Mouse (Mus musculus): ENCODE results near the gene Zc2hc1c. TPM values are rescaled to one million over a fixed set of nuclear protein-coding genes. Genes with fewer than 3 reads are reported as not detected.
"Not testable (repeated sequence)": the region's sequence is repeated elsewhere in the genome, so short reads cannot be mapped to it uniquely, and the experiment has no call there.

The Zc2hc1c gene
- total RNA-seq, 1 experiment from 2014 or later = 0.27 TPM

- ATAC-seq (replicated peaks; ENCODE audit: low read depth, poor library complexity, severe bottlenecking) = not testable (repeated sequence)
These were observed 6.6 kb upstream of the Zc2hc1c start for GRCm38 (mm10) chr12:85281756-85282155.

GRCm38 (mm10) chr12:85284331-85284730, 4.1 kb upstream of the Zc2hc1c start:
- ATAC-seq (replicated peaks; ENCODE audit: low read depth, poor library complexity, severe bottlenecking) = no peak

- ATAC-seq (replicated peaks; ENCODE audit: low read depth, poor library complexity, severe bottlenecking) = no peak
These were observed 3.4 kb upstream of the Zc2hc1c start for GRCm38 (mm10) chr12:85284996-85285395.

DNA sequence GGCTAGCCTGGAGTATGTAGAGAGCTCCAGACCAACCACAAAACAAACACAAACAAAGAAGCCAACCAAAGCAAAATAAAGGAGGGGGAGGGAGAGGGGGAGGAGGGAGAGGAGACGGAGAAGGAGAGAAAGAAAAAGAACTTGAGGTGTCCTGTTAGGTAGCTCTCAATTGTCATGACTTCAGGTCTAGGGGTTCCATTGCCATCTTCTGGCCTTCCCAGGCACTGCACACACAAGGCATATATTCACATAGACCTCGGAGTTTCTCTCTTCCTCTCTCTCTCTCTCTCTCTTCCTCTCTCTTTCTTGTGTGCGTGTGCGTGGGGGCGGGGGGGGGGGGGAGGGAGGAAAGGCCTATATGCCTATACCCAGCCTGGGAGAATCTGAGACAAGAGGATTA, 1.4 kb upstream of the Zc2hc1c start:
- ATAC-seq (replicated peaks; ENCODE audit: low read depth, poor library complexity, severe bottlenecking) = peak; percentile 57

DNA sequence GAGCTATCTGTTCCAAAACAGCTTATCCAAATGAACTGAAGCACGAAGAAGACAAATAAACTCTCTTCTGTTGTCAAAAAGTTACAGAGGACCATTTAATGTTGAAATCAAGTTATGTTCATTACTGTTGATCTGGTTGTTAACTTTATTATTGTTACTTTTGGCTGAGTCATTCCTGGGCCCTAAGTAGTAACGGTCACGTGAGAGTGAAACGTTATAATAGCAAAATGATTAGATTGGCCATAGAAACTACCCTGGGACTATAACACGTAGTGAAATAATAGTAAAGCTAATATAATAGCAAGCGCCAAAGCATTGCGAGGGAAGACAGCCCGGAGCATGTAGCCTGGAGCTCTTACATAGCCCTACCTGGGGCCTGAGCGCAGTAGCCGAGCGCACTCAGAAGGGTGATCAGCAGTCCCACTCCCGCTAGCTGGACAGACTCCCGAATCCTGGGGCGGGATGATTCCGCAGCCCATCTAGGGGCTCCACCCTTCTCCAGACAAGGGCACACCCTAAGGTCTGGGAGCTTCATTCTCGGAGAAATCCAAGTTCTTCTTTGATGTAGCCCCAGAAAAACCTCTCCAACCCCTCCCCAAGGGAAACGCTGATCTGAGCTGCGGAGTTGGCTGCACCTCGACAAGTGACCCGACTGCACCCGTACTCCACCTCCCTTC, 444 bp upstream of the Zc2hc1c start, which contains the start of gene Acyp1:
Gene Acyp1, minus strand, starts transcription at position 630 of the 677 bp plus-strand sequence.
- ATAC-seq (replicated peaks; ENCODE audit: low read depth, poor library complexity, severe bottlenecking) = peak; percentile 22; the same call in 1 of the 2 replicates

- ATAC-seq (replicated peaks; ENCODE audit: low read depth, poor library complexity, severe bottlenecking) = no peak
These were observed 988 bp downstream of the Zc2hc1c start for GRCm38 (mm10) chr12:85289157-85290000.

DNA sequence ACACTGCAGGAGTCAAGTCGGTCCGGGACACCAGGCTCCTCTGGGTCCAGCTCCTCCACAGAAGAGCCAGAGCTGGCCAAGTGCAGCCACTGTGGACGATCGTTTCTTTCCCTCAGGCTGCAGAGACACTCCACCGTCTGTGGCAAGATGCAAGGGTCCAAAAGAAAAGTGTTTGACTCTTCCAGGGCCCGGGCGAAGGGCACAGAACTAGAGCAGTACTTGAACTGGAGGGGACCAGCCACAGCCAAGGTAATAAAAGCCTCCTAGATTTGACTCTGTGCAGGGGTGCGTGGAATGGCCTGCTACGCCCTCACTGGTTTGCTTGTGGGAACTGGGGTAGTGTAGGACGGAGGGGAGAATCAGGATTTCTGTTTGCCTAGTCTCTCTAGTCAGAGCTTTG, 2.2 kb downstream of the Zc2hc1c start:
- ATAC-seq (replicated peaks; ENCODE audit: low read depth, poor library complexity, severe bottlenecking) = no peak

DNA sequence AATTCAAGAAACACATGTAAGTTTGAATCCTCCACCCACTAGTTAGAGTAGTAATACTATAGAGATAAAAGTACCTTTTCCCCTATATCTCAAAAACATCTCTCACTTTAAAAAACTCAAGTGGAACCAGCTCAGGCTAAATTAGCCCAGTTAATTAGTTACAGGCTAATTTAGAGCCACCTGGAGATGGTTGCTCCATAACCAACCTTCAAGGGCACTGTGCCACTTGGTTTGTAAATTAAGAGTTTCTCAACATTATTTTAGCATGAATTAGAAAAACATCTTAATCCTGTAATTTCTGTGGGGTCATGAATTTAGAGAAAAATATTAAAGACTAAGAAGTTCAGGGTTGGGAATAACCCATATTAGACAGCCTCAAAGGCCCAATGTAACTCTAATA, 3.1 kb downstream of the Zc2hc1c start:
- no peak for ATAC-seq (replicated peaks; ENCODE audit: low read depth, poor library complexity, severe bottlenecking)

- ATAC-seq (replicated peaks; ENCODE audit: low read depth, poor library complexity, severe bottlenecking) = no peak
These were observed 3.9 kb downstream of the Zc2hc1c start for GRCm38 (mm10) chr12:85292288-85292687.

GRCm38 (mm10) chr12:85292906-85293305, 4.5 kb downstream of the Zc2hc1c start:
- no peak for ATAC-seq (replicated peaks; ENCODE audit: low read depth, poor library complexity, severe bottlenecking)

DNA sequence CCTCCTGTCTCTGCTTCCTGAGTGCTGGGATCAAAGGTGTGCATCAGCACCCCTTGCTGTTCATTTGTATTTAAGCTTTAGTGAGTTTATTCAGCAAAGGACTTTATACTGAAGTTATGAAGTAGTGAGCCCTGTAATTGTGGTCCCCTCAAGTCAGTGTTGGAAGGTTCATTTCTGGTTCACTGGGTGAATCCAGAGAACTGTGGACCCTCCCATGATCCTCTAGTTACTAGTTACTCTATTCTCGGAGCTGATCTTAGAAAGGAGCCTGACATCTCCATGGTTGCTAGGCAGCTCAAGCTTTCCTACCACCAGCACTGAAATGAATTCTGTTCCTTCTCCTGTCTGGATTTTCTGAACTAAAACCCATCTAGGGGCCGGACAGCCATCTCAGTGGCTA, 7.1 kb downstream of the Zc2hc1c start:
- ATAC-seq (replicated peaks; ENCODE audit: low read depth, poor library complexity, severe bottlenecking) = no peak

DNA sequence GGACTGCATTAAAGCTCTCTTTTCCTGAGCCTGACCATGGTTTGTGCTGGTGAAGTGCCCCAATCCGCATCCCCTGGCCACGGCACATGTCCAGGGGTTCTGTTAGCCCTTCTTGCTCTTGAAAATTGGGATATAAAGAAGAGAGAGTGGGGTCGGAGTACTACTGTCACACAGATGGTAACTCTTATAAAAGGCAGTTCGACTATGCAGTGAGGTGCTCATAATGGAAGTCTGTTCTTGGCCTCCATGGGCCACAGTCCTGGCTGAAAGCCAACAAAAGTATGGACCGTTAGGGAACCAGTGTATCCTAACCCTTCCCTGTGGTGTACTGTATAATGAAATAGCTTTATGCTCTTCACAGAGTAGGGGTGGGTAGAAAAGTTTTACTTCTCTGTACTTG, 8.5 kb downstream of the Zc2hc1c start:
- ATAC-seq (replicated peaks; ENCODE audit: low read depth, poor library complexity, severe bottlenecking) = no peak

DNA sequence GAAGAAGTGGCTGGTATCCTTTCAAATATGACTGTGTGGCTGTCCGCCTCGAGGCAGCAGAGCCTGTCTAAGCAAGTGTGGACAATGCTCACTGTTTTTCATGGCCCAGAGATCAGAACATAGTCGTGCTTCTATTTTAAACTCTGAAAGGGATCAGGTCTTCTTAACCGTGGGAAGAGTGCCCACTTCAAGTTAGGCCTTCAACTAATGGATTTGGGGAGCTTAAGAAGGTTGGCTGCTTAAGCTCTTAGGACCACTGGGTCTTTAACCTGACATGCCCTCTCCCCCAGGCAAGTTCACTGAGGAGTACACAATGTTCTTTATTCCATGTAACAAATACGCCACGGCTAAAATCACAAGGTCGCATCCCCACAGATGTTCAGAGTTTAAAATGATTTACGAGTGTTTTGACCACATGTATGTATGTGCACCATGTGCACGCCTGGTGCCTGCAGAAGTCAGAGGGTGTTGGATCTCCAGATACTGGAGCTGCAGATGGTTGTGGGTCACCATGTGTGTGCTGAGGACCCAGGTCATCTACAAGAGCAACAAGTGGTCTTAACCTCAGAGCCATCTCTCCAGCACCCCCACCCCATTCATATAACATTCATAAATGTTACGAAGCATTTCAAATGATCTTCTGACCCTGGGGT, 9.1 kb downstream of the Zc2hc1c start:
- ATAC-seq (replicated peaks; ENCODE audit: low read depth, poor library complexity, severe bottlenecking) = no peak

DNA sequence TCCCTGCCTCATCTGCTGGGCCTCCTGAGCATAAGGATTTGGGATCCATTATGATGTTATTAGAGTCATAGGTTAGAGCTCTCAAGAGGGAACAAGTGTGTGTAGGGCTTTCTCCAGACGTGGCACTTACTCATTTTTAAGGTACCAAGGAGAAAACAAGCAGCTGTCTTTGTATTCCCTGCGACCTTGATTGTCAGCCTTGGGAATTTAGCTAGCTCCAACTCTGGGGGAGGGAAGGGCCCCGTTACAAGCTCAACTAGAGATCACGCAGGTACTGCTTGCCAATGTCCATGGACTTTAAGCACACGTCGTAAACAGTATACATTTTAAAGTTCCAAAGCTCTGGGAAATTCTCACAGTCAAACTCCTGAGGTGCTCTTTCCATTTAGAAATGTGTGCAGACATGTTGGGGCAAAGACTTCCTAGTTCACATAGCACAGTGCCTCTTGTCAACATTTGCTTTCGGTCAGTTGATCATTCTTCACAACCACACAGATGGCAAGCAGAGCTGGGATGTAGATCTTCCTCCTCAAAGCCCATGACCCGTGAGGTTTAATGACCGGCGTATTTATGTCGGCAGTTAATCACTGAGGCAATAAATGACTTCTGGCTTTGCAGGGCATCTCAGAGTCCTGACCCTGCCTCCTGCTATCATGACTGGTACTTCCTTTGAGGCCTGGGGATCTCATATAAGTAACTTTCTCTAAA, 9.9 kb downstream of the Zc2hc1c start:
- no peak for ATAC-seq (replicated peaks; ENCODE audit: low read depth, poor library complexity, severe bottlenecking)

DNA sequence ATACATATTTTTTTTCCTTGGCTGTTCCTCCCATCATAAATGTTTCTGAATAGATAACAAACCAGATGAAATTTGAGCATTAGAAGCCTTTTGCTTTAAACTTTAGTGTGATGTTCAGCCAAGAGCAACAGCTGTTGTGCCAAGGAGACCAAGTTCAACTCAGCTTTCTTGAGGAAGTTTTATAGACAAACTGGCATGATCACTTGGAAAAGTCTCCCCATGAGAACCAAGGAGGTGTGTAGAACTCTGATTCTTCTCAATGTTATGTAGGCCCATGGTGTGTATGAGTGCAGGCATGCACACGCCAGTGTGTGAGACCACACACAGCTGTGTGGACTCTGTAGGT, 10.4 kb downstream of the Zc2hc1c start:
- ATAC-seq (replicated peaks; ENCODE audit: low read depth, poor library complexity, severe bottlenecking) = no peak

DNA sequence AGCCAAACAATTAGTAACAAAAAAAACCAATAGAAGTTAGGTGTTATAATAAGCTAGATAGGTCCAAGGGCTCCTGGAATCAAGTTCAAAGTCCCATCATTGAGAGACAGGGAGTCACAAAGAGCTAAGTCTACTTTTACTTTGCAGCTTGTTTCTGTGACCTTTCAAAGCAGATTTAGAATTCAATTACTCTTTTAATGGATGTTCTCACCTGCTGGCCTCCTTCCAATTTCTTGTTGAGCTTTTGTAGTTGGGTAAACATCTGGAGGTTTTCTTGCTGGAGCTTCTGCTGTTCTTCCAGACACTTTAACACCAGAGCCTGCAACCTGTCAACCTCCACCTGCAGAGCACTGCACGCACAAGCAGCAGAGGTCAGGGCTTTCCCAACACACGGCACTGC, 14.9 kb downstream of the Zc2hc1c start:
- no peak for ATAC-seq (replicated peaks; ENCODE audit: low read depth, poor library complexity, severe bottlenecking)

DNA sequence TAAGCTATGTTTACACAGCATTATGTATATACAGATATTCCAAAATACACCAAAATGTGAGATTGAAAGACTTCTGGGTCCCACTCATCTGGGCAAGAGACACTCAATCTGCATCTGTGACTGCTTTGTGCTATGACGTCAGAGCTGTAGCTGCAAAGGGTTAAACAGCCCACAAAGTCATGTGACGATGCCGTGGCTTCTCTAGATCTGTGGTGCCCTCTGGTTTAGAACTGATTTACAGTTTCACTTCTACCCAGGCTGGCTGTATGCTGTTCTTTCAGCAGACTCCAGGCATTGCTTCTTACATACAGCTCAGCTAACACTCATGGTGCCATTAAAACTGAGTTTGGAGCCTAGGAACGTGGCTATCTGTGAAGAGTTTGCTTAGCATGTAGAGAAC, 16.3 kb downstream of the Zc2hc1c start:
- ATAC-seq (replicated peaks; ENCODE audit: low read depth, poor library complexity, severe bottlenecking) = peak; percentile 37; the same call in 1 of the 2 replicates

DNA sequence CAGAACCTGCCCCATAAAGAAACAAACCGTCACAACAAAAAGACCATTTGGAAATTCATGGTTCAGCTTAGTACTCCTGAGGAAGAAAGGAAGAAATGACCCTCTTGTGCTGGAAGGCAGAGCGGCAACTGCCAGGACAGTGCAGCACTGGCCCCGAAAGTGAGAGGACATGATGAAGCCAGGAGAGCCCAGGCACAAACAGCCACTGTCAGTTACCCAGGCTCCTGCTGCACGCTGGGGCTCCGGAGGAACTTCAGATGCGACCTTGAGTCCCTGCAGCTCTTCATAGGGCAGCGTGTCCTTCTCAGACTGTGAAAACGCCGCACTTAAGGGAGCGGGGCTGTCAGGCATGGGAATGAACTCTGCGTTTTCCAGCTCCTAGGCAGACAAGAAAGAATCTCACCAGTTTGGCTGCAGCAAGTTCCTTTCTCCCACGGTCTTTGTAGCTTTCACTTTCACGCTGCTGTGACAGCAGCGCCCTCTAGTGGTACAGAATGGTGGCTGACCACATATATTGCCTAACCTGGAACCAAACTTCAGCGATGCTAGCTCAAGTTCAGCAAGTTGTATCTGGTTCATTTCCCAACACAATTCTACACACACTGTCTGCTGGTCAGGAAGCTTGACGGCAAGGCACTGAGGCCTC, 17.0 kb downstream of the Zc2hc1c start:
- peak; percentile 87 for ATAC-seq (replicated peaks; ENCODE audit: low read depth, poor library complexity, severe bottlenecking)

DNA sequence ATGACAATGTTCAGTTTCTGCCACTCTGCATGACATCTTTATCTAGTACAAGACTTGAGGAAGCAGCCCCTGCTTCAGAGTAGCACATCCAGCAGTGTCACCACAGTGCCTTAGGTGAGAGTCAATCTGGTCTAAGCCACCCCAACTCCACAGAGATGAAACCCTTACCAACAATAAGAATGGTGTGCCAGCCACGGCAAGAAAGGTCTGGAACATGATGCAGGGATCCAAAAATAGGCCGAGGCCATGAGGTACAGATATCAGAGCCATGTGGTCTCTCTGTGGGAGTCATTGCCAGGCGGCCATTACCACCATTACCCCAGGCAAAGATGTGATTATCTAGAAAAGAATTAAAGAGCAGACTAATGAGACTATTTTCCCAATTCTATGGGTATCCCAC, 20.3 kb downstream of the Zc2hc1c start:
- ATAC-seq (replicated peaks; ENCODE audit: low read depth, poor library complexity, severe bottlenecking) = no peak

DNA sequence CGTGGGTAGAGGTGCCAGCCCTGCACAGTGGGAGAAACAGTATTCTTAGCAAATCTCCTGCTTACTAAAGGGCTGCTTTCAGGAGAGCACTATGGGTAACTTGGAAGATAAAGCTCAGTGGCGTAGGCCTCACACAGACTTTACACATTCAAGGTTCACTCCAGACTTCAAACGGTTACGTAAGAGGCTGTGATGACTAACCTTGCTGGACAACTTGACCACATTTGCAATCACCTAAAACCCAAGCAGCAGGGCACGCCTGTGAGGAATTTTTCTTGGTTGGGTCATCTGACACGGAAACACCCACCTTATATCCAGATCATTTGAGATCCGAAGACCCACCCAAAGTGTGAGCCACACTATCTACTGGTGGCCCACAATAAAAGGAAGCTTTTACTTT, 41.8 kb downstream of the Zc2hc1c start:
- ATAC-seq (replicated peaks; ENCODE audit: low read depth, poor library complexity, severe bottlenecking) = no peak
